Mouse (Mus musculus): Measurements from ENCODE around the gene Nkx2-1.
"Not testable (repeated sequence)": the region's sequence is repeated elsewhere in the genome, so short reads cannot be mapped to it uniquely, and the experiment has no call there.

Nkx2-1 gene

GRCm38 (mm10) chr12:56536884-56537265 is at the start of gene Nkx2-1:
Gene Nkx2-1 (minus strand): TSS chr12:56536908.
- DNase-seq (ENCODE audit: low read depth in 2 of 2, low spot score in 2 of 2): no peak

GRCm38 (mm10) chr12:56541068-56541467 is 4.4 kb upstream of the Nkx2-1 start:
- no peak for DNase-seq (ENCODE audit: low read depth in 2 of 2, low spot score in 2 of 2)

GRCm38 (mm10) chr12:56540591-56540990 is 3.9 kb upstream of the Nkx2-1 start:
- DNase-seq (ENCODE audit: low read depth in 2 of 2, low spot score in 2 of 2): no peak

- DNase-seq (ENCODE audit: low read depth in 2 of 2, low spot score in 2 of 2): no peak
Measured at GRCm38 (mm10) chr12:56538601-56539000, 1.9 kb upstream of the Nkx2-1 start.

GRCm38 (mm10) chr12:56537931-56538330 is 1.2 kb upstream of the Nkx2-1 start:
- no peak for DNase-seq (ENCODE audit: low read depth in 2 of 2, low spot score in 2 of 2)

GRCm38 (mm10) chr12:56537342-56537741 is 634 bp upstream of the Nkx2-1 start:
- no peak for DNase-seq (ENCODE audit: low read depth in 2 of 2, low spot score in 2 of 2)

- DNase-seq (ENCODE audit: low read depth in 2 of 2, low spot score in 2 of 2): no peak
Measured at GRCm38 (mm10) chr12:56536174-56536883, 379 bp downstream of the Nkx2-1 start.

GRCm38 (mm10) chr12:56535411-56536173 is 1.1 kb downstream of the Nkx2-1 start:
- no peak for DNase-seq (ENCODE audit: low read depth in 2 of 2, low spot score in 2 of 2)

GRCm38 (mm10) chr12:56534651-56535326 is 1.9 kb downstream of the Nkx2-1 start:
- no peak for DNase-seq (ENCODE audit: low read depth in 2 of 2, low spot score in 2 of 2)

- DNase-seq (ENCODE audit: low read depth in 2 of 2, low spot score in 2 of 2): no peak
Measured at GRCm38 (mm10) chr12:56534311-56534650, 2.4 kb downstream of the Nkx2-1 start.

- no peak for DNase-seq (ENCODE audit: low read depth in 2 of 2, low spot score in 2 of 2)
Measured at GRCm38 (mm10) chr12:56533501-56534310, 3.0 kb downstream of the Nkx2-1 start.

- DNase-seq (ENCODE audit: low read depth in 2 of 2, low spot score in 2 of 2): no peak
Measured at GRCm38 (mm10) chr12:56532986-56533495, 3.7 kb downstream of the Nkx2-1 start.

GRCm38 (mm10) chr12:56532142-56532541 is 4.6 kb downstream of the Nkx2-1 start:
- DNase-seq (ENCODE audit: low read depth in 2 of 2, low spot score in 2 of 2): no peak

- DNase-seq (ENCODE audit: low read depth in 2 of 2, low spot score in 2 of 2): no peak
Measured at GRCm38 (mm10) chr12:56531051-56531620, 5.6 kb downstream of the Nkx2-1 start.

GRCm38 (mm10) chr12:56529931-56530330 is 6.8 kb downstream of the Nkx2-1 start:
- no peak for DNase-seq (ENCODE audit: low read depth in 2 of 2, low spot score in 2 of 2)

- DNase-seq (ENCODE audit: low read depth in 2 of 2, low spot score in 2 of 2): no peak
Measured at GRCm38 (mm10) chr12:56528881-56529681, 7.6 kb downstream of the Nkx2-1 start.

GRCm38 (mm10) chr12:56528034-56528570 is 8.6 kb downstream of the Nkx2-1 start:
- no peak for DNase-seq (ENCODE audit: low read depth in 2 of 2, low spot score in 2 of 2)

- DNase-seq (ENCODE audit: low read depth in 2 of 2, low spot score in 2 of 2): no peak
Measured at GRCm38 (mm10) chr12:56527071-56527470, 9.6 kb downstream of the Nkx2-1 start.

- DNase-seq (ENCODE audit: low read depth in 2 of 2, low spot score in 2 of 2): not testable (repeated sequence)
Measured at GRCm38 (mm10) chr12:56525219-56525797, 11.4 kb downstream of the Nkx2-1 start.

All from CD8-positive naive resting alpha-beta T cell, adult 2 months (primary cell).